Mouse (Mus musculus) kidney, adult 2 months (tissue): ENCODE results near the gene Dhx58.

Experiments
- CTCF ChIP-seq: fragments of 200-500 bp; conservative IDR thresholded peaks from 2 replicates; pipeline ENCODE4 v1.5.1; 2011; ENCODE audit warnings: low read depth, mild to moderate bottlenecking, control low read depth, low read length, moderate library complexity, mixed read lengths; ENCODE audit not compliant: insufficient read depth, insufficient read length
- POLR2A ChIP-seq: fragments of 200-500 bp; IDR thresholded peaks from one replicate; pipeline ENCODE4 v1.6.1; 2011; ENCODE audit warnings: low read depth, low read length, control low read depth

DNA sequence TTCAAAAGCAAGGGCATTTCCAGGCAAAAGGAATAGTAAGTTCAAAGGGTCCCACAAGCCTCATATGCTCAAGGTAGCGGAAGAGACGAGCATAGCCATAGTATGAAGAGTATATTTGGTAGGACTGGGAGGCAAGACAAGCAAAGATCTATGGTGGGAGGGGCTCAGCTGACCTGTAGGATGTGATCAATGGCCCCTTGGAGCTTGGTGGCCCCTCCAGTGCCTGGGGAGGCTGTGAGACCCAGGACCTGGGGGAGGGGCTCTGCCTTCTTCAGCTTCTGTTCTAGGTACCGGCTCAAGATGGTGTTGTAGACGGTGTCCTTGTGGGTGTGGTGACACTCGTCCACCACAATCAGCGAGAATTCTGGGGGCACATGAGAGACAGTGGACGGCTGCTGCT lies 1.2 kb downstream of the Dhx58 start:
- TF ChIP-seq CTCF: no peak
- no peak for TF ChIP-seq POLR2A
